Mouse (Mus musculus) layer of hippocampus, adult 11-12 months (tissue): ENCODE measurements around the gene Cacng7.
A peak's percentile ranks its signal among the peaks of the same experiment; 100 is the strongest.

ENCODE experiments used
- DNase-seq: peaks from one replicate; pipeline ENCODE4 v3.0.0; 2022; ENCODE audit warnings: low spot score

Cacng7 gene

DNA sequence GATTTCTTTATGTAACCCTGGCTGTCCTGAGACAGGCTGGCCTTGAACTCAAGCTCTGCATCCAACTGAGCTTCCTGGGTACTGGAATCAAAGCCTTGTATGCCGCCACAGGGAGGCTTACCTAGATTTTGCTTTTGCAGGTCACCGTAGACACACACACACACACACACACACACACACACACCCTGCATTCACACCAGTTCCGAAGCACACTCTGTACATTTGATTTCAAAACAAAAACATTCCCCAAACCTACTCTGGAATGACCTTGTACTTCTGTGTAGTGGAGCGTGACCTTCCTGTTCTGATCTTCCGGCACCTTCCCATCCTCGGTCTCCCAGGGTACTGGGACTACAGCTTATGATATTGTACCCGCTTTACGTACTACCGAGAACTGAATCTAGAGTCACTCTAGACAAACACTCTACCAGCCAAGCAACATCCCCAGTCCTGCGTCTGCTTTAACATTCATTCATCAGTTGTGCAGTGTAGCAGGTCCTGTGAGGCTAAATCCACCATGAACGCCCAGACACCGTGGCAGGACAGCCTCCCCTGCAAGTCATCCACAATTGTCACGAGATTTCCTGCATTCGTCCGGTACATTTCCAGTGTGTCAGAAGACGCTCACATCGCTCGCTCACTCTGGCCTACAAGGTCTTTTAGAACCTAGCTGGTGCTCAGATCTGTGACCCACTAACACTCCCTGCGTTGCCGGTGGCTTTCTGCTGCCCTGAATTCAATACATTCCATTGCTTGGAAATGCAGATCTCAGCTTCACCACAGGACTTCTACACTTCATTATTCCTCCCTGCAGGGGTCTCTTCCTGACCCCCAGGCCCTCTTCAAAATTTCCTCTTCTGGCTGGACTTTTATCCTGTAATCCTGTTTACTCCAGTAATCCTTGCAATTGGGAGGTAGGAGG, 14.9 kb downstream of the Cacng7 start:
- DNase-seq = no peak

DNA sequence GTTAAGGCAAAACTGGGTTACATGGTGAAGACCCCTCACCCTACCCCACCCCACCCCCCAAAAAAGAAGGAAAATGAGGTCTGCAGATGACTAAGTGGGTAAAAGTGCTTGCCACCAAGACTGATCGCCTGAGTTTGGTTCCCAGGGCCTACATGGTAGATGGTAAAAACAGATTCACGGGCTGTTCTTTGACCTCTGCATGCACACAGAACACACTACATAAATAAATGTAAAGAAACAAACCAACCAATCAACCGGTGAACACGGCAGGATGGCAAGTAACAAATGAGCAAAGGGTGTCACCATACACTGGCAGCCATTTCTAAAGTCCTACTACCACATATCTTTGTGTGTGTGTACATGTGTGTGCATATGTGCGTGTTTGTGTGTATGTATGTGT, 15.6 kb downstream of the Cacng7 start:
- DNase-seq = no peak

DNA sequence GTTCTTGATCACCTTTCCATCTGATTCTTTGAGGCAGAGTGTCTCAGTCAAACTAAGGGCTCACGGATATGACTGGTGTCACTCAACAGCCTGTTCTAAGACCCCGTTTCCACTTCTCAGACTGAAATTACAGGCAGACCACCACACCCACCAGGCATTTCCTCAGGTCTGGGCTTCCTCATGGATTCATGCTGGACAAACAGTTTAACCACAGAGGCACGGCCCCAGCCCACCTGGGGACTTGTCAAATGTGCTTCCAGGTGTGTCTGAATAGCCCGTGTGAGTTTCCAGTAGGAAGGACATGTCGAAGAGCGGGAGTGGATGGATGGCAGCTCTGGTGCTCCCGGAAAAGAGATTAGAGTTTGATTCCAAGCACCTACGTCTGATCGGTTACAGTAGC, 17.0 kb downstream of the Cacng7 start:
- DNase-seq = no peak

DNA sequence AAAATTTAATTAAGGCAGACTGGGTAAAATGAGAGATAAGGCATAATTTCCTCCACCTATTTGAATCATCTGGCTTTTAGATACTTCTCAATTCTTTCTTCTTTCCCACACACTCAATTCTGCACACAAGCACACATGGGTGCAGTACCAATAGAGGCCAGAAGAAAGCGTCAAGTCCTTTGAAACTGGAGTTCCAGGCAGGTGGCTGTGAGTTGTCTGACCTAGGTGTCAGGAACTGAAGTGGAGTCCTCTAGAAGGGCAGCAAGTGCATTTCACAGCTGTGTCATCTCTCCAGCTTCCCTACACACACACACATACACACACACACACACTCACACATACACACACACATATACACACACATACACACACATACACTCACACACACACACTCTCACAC, 18.8 kb downstream of the Cacng7 start:
- no peak for DNase-seq

DNA sequence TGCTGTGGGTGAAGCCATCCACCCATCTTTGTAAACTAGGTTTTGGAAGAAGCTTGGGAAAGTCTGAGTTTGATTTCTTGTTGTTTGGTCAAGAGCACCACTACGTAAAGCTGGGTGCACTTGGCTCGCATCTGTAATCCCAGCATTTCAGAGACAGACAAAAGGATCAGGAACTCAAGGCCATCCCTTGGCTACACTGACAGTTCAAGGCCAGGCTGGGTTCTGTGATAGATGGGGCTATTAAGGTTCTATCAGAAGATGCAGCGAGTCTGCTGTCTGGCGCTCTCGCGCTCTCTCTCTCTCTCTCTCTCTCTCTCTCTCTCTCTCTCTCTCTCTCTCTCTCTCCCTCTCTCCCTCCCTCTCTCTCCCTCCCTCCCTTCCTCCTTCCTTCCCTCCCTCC, 22.1 kb downstream of the Cacng7 start:
- DNase-seq = no peak

DNA sequence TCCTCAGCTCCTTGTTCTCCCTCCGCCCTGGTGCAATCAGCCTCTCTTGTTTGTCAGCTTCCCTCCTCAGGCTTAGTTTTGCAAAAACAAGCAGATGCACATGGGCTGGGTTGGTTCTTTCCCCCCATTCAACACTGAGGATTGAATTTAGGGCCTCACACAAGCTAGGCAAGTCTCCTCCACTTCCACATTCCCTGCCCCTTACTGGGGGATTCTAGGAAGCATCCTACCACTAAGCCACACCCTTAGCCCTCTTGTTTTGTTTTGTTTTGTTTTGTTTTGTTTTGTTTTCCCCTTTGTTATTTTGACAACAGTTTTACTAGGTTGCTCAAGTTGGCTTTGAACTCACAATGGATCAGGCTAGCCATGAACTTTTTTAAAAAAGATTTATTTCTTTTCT, 27.9 kb downstream of the Cacng7 start:
- DNase-seq = no peak

DNA sequence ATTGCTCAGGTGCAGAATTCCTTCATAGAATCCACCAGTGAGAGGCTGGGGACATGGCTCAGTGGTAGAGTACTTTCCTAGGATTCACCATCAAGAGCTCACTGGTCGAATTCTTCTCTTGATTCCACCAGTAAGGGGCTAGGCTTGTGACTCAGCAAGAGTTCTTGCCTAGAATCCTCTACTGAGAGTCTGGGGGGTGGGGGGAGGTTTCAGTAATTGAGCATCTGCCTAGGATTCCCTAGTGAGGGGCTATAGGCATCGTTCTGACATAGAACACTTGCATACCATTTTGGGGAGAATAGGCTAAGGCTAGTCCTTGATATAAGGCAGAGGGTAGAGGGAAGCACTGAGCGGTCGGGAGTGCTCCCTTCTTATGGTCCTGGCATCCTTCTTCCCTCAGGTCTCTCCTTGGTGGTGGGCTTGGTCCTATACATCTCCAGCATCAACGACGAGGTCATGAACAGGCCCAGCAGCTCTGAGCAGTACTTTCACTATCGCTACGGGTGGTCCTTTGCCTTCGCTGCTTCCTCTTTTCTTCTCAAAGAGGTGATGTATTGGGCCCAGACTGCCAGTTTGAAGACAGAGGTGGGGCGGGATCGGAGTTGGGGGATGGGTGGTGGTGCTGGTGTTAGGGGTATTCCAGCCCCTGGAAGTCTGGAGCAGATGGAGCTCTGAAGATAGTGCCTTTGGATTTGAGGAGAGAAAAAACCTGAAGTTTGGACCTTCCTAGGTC, 33.0 kb downstream of the Cacng7 start:
- no peak for DNase-seq

DNA sequence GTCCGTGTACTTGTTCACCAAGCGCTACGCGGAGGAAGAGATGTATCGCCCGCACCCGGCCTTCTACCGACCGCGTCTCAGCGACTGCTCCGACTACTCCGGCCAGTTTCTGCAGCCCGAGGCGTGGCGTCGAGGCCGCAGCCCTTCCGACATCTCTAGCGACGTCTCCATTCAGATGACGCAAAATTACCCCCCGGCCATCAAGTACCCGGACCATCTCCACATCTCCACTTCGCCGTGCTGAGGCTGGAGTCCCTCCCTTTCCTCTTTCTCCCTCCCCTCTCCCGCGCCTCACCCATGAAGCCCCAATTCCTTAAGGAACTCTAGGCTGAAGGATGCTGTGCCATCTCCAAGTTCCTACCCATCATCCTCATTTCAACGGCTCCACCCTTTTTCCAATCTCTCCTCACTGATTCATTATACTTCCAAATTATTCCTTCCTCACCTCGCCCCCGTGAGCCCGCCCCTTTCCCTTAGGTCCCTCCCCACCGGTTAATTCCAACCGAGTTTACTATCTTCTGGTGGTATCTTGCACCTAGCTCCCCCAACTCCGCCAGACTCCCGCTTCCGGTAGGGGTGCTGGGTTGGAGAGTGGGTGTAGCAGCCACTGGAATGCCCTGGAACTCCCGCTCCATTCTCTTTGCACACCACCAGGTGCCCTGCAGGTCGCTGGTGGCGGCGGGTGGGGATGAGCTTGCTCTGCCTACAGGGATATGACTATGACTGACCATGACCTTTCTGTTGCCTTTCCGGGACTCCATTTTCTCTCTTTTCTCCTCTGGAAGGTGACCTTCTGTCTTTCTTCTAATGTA, 34.2 kb downstream of the Cacng7 start:
- no peak for DNase-seq

DNA sequence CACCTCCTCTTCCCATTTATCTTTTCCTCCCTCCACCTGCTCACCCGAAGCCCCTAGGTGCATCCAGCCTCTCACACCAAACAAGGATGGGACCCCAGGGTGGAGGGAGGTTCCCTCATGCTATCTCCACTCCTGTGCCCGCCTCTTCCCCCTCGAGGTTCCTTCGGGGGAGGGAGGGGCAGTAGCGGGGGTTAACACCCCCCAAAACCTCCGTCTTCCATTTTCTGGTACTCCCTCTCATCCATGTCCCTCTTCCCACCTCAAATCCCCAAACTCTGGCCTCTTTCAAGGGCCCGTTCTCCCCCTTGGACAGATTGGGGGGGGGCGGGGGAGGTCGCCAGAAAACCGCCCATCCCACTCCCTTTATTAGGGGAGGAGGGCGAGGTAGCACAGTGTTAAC, 34.8 kb downstream of the Cacng7 start:
- no peak for DNase-seq

DNA sequence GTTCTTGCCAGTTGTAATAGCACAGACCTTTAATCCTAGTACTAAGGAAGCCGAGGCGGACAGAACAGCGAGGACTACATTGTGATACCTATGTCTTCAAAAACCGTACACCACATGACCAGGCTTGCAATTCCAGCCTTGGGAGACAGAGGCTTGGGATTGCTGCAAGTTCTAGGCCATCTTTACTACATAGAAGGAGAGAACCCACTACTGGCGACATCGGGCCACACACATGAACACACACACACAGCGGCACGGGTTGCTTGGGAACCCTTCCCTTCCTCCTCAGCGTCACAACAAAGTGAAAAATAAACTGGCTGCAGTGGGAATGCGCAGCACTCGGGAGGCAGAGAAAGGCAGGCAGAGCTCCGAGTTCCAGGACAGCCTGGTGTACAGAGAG, 35.6 kb downstream of the Cacng7 start:
- peak; percentile 32 for DNase-seq

DNA sequence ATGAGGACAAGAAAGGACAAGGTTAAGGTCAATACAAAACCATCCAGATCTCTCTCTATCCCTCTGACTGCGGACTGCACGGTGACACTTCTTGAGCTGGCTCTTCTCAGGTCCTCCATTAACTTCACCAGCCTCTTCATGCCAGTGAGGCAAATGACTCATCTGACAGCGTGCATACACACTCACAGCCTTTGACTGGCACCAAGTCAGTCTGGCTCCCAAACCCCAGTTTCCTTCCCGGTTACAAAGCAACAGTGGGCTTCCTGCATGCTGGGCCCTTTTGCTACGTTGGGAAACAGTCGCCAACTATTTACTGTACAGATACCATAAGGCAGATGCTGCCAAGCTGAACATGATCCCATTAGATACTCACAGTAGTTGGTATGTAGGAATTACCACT, 36.4 kb downstream of the Cacng7 start:
- no peak for DNase-seq

DNA sequence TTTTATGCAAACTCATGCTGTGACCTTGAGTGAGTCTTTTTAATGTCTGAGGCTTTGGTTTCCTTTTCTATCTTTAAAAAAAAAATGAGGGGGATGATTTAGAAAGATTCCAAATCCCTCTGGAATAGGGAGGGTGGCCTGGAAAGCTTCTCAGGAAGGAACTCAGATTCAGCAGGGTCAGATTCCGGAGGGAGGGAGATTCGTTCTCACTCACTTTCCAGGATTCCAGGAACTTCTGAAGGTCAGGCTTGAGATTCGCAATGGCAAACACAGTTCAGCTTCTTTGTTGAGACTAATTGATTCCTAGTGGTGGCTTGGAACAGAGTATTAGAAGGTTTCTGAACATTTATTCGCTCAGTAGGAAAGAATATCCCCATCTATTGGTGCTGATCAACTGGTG, 37.7 kb downstream of the Cacng7 start:
- no peak for DNase-seq

DNA sequence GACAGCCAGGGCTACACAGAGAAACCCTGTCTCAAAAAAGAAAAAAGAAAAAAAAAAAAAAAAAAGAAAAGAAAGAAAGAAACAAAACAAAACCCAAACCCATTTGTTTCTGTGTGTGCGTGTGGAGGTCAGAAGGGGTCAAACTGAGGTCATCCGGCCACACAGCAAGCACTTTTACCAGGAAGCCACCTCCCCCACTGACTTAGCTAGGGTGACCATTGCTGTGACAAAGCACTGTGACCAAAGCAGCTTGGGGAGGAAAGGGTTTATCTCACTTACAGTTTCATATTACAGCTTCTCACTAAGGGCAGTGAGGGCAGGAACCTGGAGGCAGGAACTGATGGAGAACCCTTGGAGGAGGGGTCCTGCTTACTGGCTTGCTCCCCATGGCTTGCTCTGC, 39.6 kb downstream of the Cacng7 start:
- DNase-seq = no peak

DNA sequence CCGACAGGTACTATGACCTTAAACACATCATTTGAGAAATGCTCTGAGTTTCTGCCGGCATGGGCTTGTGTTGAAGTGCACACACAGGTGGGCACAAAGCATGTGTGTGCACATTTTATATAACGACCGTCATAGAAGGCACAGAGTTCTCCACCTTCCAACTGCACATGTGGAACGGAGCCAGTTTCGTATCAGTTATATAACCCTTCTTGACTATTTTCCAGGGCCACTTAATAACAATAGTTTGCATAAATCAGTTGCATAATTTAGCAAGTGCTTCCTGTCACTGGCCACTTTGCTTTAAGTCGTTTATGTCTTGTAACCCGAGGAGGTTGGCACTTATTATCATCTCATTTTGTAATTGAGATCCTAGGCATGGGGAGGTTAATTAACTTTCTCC, 41.0 kb downstream of the Cacng7 start:
- DNase-seq = no peak

DNA sequence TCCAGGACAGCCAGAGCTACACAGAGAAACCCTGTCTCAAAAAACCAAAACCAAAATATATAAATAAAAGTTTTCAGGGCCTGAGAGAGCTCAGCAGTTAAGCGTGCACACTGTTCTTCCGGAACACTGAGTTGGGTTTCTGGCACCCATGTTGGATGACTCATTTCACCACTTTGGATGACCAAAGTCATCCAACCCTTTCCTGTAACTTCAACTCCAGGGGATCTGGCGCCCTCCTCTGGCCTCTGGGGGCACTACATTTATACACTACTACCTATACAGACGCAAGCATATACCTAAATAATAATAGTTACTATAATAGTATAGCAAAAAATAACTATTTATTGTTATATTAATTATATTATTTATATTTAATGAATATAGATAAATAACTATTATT, 44.1 kb downstream of the Cacng7 start:
- DNase-seq = peak; percentile 60

DNA sequence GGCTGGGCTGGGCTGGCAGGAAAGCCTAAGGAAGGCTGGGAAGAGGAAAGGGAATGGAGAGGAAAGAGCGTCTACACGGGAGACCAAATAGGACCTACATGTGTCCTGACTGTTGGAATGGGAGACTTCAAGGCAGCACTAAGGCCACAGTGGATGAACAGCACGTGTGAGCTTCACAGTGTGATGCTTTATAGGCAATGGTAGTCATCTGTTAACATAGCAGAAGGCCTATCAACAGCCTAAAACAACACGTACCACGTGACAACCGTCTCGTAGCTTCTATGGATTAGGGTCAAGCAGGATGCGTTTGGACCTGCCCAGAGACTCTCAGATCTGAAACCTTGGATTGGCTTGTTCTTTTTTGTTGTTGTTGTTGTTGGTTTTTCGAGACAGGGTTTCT, 49.4 kb downstream of the Cacng7 start:
- DNase-seq = no peak

DNA sequence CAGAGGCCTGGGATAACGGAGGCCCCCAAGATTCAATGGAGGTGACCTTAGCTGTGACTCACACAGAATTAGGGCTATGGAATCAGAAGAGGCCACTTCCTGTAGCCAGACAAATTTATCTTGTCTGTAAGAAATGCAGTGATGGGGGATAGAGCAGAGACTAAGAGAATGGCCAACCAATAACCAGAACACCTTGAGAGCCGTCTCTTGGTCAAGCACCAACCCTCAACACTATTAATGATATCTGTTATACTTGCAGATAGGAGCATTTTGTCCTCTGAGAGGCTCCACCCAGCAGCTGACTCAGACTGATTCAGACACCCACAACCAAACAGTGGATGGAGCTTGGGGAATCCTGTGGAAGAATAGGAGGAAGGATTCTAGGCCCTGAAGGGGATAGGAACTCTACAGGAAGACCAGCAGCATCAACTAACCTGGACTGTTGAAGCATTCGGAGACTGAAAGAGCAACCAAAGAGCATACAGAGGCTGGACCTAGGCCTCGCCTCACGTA, 52.1 kb downstream of the Cacng7 start:
- DNase-seq = no peak

DNA sequence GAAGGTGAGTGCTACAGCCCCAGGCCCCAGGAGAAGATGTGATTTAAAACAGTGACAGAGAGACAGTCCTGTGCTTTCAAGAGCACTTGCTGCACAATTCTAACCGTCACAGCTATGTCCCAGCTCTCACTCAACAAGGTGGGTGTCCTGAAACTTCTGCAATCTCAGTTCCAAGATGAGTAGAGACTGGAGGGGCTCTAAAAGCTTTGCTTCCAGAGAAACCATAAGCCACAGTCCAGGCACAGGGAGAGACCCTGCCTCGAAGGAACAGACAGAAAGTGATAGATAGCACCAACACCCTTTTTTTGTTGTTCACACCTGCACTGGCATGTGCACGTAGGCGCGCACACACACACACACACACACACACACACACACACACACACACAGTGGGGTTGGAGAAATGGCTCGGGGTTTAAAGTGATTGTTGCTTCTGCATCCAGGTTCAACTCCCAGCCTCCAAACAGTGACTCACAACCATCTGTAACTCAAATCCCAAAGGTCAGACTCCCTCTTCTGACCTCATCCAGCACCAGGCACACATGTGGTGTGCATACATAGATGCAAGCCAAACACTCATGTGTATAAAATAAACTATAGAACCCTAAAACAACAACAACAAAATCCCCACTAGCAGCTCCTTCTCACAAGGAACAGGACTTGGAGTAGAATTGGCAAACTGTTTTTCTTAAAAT, 53.4 kb downstream of the Cacng7 start:
- no peak for DNase-seq

DNA sequence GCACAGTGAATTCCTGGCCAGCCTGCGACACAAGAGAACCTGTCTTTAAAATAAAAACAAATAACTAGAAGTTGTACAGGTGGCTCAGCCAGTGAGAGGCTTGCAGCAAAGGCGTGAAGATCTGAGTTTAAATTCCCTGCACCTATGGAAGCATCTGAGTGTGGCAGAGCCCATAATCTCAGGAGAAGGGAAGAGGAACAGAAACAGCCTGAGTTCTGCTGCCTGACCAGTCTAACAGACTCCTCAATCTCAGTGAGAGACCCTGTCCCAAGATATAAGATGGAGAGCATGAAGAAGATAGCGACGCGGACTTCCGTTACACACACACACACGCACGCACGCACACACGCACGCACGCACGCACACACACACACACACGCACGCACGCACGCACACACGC, 55.0 kb downstream of the Cacng7 start:
- no peak for DNase-seq

DNA sequence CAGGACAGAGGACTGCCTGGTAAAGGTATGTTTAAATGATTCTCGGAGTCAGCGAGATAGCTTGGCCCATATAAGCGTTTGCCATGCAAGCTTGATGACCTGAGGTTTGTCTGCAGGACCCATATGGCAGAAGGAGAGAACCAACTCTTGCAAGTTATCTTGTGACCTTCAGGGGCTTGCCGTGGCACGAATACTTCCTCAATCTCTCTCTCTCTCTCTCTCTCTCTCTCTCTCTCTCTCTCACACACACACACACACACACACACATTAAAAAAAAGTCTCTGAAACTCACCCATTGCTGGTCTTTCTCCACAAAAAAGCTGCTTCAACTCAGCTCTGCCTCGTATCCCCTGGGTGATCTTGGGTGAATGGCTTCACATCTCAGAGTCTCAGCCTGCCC, 56.1 kb downstream of the Cacng7 start:
- no peak for DNase-seq

DNA sequence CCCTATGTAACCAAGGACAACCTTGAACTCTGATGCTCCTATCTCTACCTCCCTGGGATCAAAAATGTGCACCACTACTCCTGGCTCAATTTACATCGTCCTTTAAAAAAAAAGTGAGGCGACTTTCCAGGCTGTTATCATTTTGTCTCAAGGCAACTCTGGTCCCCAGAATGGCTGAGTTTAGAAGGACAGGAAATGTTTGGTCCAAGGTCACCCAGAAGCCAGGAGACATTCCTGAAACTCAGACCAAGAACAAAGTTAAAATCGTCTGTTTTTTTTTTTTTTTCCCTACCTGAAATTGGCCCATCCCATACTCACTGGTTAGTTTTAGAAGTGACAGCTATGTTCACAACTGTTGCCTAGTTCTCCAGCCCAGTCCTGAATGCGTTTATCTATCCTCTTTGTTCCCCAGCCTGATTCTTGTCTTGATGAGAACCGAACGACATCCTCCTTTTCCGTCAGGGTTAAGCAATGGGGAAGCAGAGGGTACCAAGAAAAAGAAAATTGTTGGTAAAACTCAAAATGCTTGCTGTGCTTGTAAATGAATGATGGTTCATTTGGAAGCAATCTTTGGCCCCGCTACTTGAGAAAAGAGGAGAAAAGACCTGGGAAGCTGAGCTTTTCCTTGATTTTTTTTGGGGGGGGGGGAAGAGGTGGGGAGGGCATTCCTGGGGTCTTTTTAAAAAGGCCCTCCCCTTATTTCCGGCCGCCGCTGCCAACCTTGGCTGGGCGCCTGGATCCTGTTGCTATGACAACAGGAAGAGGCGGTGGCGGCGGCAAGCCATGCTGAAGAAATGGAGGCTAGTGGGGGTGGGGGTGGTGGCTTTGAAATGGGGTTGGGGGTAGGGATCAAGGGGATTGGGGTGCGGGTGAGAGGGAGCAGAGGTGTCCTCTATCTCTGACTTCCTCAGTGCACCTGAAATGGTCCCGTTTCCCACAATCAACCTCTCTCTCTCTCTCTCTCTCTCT, 57.0 kb downstream of the Cacng7 start:
- DNase-seq = peak; percentile 81
